Mouse (Mus musculus) inflammation-experienced regulatory T-cells, adult 6 months (primary cell): ENCODE results near the gene Gas6. TPM values are rescaled to one million over a fixed set of nuclear protein-coding genes. Genes with fewer than 3 reads are reported as not detected.

Experiments used
- ATAC-seq: one replicate; pipeline ENCODE4 v1.8.0; 2017
- polyA plus RNA-seq, 3 experiments: library from polyadenylated mRNA; unstranded; fragments of 100-300 nt; shearing (Covaris generic); gene quantifications; one replicate each; pipeline ENCODE4 v1.2.1; 2017

Gas6 gene
- polyA plus RNA-seq: not detected

DNA sequence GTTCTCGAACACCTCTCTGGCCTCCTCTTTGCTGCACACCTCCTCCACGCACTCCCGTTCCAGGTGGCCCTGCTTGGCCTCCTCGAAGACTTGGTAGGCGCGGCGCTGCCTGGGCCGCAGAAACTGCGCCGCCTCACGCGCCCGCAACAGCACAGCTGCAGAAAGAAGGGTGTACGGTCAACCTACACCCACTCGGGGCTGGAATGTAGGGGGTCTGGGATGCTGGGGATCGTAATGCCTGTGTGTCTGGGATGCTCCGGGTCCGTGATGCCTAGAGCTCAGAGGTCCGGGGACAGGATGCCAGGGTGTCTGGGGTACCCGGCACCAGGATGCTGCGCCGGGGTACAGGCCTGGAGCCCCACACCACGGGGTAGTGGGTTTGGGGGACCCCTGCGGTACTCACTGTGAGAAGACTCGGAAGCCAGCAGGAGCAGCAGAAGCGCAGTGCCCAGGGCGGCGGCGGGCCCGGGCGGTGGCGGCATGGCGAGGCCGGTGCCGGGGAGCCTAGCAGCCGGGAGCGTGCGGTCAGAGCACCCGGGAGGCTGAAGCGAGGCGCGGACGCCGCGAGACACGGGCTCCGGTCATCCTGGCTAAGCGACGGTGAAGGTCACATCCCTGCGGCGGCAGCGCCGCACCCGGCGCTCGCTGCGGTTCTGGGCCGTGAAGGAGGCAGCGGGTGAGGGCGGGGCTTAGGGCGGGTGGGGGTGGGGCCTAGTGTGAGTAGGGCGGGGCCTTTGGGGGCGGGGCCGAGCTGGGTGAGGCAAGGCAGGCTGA lies at the start of gene Gas6:
TSS of gene Gas6 (minus strand) at position 633 of the 774 bp plus-strand sequence.
- ATAC-seq: no peak

DNA sequence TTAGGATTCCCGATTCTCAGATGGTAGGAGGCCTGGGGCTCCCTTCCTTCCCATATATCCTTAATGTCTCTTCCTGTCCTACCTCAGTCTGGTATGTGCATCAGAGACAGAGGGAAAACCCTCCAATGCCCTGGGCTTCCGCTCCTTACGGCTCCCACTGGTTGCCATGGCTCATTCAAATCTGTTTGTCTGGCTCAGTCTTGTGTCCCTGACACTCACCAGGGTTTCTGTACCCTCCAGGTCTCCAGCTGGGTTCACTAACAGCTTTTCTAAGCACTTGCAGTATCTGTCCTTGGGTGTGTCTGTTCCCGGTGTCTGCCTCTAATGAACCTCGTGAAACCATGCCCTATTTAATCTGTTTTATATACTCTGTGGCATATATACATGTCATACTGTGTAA lies 47.2 kb upstream of the Gas6 start:
- no peak for ATAC-seq

DNA sequence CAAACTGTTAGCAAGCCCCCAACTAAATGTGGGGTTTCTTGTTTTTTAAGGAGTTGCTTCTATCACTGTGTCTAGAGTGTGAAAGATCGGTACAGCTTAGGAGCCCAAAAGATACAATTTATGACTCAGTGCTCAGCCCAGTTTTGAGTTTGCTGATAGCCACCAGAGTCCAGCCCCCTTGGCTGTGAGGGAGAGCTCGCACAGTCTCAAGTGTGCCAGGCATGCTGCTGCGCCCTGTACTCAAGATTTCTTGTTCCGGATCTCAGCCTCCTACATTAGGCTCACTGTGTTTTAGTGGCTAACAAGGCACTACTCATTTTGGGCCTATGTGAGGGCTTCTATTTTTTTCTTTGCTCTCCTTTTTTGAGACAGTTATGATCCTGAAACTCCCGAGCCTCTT lies 45.8 kb upstream of the Gas6 start:
- no peak for ATAC-seq

- no peak for ATAC-seq
Observed at GRCm38 (mm10) chr8:13538821-13539220, 44.5 kb upstream of the Gas6 start.

GRCm38 (mm10) chr8:13537102-13537501 lies 42.8 kb upstream of the Gas6 start:
- no peak for ATAC-seq

DNA sequence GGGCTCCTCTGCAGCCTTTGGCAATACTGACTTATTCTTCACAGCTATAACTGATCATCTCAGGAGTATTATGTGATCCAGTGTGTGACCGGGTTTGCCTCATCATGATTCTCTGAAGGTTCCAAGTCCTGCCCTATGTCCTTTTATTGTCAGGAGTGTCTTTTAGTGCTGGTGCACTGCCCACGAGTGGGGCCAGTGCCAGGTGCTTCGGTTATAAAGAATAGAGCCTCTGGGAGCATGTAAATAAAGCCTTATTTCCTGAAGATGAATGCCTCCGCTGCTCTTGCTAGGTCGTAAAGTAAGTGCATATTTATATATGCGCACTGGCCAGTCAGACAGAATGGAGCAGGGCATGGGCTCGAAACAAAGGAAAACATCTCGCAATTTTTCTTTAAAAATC lies 38.8 kb upstream of the Gas6 start:
- ATAC-seq: no peak

- no peak for ATAC-seq
Observed at GRCm38 (mm10) chr8:13531602-13532171, 37.4 kb upstream of the Gas6 start.

DNA sequence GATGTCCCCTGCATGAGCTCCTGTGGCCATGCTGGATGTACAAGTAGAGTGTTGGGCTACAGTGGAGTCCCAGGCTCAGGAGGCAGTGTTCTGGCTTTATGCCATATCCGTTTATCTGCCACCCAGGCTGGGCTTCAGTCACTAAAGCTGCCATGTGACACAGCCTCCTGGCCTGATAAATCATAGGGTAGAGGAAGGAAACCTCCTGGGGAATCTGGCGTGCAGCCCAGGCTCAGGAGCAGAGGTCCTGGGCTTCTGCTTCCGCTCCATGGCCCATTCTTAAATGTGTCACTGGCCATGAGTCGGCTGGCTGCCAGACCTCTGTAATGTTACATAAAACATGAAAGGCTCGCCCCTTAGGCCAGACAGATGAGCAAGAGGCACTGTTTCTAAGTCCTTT lies 36.7 kb upstream of the Gas6 start:
- ATAC-seq: no peak

GRCm38 (mm10) chr8:13530401-13530800 lies 36.1 kb upstream of the Gas6 start:
- ATAC-seq: no peak

DNA sequence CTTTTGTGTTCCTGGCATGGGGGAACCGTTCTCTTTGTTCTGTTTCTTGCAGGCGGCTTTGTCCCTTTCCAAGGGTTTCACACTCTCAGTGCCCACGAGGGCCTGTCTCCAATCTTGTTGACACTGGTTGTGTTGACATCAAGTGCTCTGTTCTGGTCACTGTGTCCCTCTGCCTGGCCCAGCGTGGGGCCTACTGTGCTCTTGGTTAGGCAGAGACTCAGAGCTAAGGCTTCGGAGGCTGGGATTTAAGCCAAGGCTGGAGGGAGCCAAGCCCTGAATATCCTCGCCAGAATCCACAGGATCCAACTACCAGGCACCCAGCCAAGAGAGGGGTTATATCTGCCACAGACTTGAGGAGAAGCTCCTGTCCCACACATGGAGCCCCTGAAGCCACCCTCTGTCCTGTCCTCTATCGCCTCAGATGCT lies 35.6 kb upstream of the Gas6 start:
- ATAC-seq: no peak

DNA sequence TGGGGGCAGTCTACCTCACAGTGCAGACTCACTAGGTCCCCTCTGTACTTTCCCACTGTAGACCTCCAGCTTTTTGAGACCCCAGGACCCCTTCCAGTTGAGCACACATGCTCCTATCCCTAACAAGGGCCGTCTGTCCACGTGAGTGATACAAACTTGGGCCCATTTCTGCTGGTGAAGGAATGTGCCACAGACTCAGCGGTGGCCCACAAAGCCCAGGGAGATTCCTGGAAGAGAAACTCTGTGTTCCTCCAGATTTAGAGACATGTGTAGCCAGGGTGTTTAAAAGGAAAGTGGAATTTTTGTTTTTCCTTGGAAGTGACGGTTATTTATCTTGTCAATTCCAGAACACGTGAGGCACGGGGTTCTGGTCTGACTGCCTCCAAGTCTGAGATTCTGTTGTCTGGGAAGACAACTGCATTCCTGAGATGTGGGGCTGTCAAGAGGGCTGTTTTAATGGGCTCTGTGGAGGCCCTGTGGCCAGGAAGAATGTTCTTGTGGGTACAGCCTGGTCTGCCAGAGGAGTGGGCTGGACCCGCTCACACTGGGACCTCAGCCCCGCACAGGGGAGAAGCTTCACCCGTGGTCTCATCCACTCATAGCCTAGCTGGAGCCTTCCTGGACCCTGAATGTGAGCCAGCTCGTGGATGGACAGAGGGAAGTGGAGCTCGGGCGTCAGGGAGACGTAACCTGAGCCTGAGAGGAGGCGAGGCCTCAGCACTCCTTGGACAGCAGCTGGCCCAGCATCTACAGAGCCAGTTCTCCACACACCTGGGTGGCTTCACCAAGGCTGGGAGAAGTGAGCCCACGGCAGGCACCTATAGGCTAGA lies 34.9 kb upstream of the Gas6 start:
- no peak for ATAC-seq

DNA sequence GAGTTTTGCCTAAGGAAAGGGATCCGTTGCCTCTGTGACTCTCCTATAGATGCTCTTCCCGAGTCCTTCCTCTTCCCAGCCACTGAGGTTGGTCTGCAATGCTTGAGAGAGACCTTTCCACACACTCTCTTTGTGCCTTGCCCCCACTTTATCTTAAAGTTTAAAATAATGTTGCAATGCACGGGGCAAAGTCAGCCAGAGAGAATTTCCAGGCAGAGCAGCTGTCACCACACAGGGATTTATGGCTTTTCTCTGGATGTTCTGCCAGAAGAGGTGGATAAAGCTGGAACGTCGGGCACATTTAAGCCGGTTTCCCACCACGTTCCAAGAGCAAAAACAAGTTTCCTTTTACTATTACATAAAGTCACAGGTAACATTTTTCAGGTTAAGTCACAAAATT lies 27.1 kb upstream of the Gas6 start:
- ATAC-seq: no peak

DNA sequence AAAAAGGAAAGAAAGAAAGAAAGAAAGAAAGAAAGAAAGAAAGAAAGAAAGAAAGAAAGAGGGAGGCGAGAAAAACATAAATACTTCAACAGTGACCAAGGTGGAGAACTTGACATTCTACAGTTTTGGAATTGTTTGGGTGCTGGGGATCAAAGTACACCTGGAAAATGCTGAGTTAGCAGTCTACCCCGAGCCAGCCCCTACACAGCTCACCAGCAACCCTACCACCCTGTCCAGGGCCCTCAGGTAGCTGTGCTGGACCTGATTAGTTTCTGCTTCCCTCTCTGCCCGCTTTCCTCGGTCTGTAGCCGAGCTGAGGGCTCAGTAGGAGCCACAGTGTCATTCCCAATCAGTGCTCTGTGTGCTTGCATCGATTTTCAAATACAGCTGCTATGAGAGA lies 26.1 kb upstream of the Gas6 start:
- ATAC-seq: no peak

DNA sequence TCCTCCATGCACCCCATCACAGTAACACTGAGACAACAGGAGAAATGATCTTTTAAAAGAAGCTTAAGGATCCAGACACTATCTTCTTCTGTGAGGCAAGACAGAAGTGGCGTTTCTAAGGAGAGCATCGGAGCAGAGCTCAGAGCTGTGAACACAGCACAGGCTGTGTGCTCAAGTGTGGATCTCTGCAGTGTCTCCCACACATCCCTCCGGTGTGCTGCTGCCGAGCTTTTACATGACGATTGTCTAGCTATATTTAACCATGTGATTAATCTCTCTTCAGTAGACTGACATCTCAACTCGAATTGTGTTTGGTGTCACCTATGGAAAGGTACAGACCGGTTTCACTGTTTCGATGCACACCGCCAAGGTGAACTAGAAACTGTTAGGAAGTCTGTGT lies 25.2 kb upstream of the Gas6 start:
- no peak for ATAC-seq

- ATAC-seq: no peak
Observed at GRCm38 (mm10) chr8:13517284-13517781, 23.0 kb upstream of the Gas6 start.

DNA sequence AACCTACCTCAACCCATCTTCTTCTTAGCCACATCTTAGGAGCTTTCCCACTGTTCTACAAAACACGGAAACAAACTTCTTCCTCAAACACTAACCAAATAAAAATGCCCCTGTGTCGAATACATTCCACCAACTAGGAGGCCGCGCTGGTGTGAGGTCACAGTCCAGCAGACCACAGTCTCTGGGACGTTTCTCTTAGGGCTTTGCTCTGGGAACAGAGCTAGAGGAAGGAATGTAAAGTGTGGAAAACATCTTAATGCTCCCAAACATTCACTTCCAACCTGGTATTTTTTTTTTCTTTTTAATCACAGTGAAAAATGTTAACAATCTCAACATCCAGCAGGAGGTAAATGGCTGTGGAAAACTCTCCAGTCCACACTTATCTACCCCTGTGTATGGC lies 22.4 kb upstream of the Gas6 start:
- ATAC-seq: no peak

- ATAC-seq: no peak
Observed at GRCm38 (mm10) chr8:13516011-13516442, 21.7 kb upstream of the Gas6 start.

DNA sequence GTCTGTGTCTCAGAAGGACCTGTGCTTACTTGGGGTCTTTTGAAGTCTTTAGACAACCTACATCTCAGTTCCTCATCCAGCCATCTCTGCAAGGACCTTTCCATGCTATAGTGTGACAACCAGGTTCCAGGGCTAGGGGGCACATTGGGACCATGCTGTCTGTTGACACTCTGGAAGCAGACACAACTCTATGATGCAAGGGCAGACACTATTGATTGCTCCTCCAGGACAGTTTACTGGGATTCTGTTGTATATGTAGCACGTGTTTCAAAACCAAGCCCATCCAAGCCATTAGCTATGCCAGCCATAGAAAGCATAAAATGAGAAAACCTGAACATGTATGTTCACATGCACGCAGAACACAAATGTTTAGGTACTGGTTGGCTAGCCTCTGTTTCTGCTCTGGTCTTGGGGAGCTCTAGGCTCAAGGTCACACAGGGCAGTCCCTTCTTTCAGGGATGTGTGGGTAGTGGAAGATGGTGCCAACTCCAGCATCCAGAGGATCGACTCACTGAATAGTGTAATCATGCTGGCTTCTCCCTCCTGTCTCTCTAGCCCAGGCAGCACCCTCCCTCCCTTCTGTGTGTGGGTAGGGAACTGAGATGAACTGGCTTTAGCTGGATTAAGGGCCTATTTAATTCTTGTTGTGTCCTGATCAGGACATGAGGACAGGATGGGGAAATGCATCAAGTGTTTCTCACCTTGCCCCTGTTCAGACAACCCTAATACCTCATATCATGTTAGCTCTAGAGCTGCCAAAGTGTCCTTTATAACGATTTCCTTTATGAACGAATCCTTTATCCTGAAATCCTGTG lies 19.5 kb upstream of the Gas6 start:
- no peak for ATAC-seq

GRCm38 (mm10) chr8:13512677-13513076 lies 18.4 kb upstream of the Gas6 start:
- ATAC-seq: no peak

GRCm38 (mm10) chr8:13512016-13512415 lies 17.7 kb upstream of the Gas6 start:
- ATAC-seq: no peak

- no peak for ATAC-seq
Observed at GRCm38 (mm10) chr8:13507284-13507937, 13.1 kb upstream of the Gas6 start.

GRCm38 (mm10) chr8:13506849-13507248 lies 12.6 kb upstream of the Gas6 start:
- no peak for ATAC-seq
